Mouse (Mus musculus) C2C12 (cell line): ENCODE data around the gene Cdip1.

ENCODE experiments used
- CTCF ChIP-seq: IDR thresholded peaks from one replicate; pipeline ENCODE4 v1.5.1; 2011; ENCODE audit not compliant: control insufficient read depth, insufficient read depth, insufficient read length
- FOSL1 ChIP-seq: IDR thresholded peaks from one replicate; pipeline ENCODE4 v1.8.0; 2011; ENCODE audit warnings: mild to moderate bottlenecking, low read length; ENCODE audit not compliant: poor library complexity, insufficient read depth, severe bottlenecking
- MYOG ChIP-seq: IDR thresholded peaks from one replicate; pipeline ENCODE4 v1.6.1; 2011; ENCODE audit not compliant: control insufficient read depth, insufficient read length; ENCODE audit errors: extremely low read depth

GRCm38 (mm10) chr16:4718753-4719518, 71.2 kb downstream of the Cdip1 start, which contains the start of gene Nmral1:
- no peak for TF ChIP-seq CTCF
- no peak for TF ChIP-seq FOSL1
- TF ChIP-seq MYOG: no peak
